Mouse (Mus musculus) layer of hippocampus, adult 18-20 months (tissue): ENCODE measurements around the gene Ipcef1. TPM values are rescaled to one million over a fixed set of nuclear protein-coding genes. Genes with fewer than 3 reads are reported as not detected.

Experiments used
- DNase-seq, 2 experiments: peaks; one replicate each; pipeline ENCODE4 v3.0.0; 2022; ENCODE audit warnings: low spot score in 2 of 2
- long read RNA-seq: library from polyadenylated mRNA; stranded (forward); transcript quantifications from one replicate; pipeline ENCODE4 v2.0.0, GENCODE M21; 2021
- total RNA-seq, 2 experiments: library from RNA; stranded (reverse); gene quantifications; 2 replicates each; pipeline ENCODE4 v1.2.3; 2021

The Ipcef1 gene
- total RNA-seq, result 10 to 100 TPM; 26.1 to 26.4 TPM
- long read RNA-seq, partial matches to known transcripts, result 1 of 8 reads
- long read RNA-seq, other reads (novel, unspliced or antisense), result 6 of 8 reads

DNA sequence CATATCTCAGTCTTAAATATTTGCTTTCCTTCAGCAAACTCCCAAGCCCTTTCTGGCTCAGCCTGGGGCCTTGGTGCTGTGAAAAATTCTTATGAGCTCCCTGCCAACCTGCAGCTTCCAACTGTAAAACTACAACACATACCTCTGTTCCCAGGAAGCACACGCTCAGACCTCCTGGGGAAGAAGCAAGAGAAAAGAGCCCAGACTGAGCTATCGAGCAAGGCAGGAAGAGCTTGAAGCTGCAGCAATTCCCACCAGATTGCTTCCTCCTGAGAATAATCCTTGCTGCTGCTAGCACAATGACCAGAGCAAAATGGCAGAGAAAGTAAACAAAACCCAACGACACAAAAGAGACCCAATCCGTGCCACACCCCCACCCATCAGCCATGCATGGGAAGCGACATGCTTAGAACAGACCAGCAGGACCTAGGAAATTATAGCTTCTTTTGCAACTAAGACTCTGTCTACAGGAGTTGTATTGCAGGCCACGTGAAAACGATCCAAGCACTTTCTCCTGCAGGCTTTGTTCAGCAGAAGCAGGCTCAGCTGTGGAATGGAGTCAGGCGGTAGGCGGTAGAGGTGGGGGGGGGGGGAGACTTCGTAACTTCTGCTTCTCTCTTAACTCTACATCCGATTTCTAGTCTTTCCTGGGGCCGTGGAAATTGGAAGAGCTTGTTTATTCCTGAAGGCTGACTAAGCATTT, at the start of gene Ipcef1:
Gene Ipcef1 (minus strand): TSS at position 164 of the 703 bp plus-strand sequence.
- DNase-seq, result no peak

DNA sequence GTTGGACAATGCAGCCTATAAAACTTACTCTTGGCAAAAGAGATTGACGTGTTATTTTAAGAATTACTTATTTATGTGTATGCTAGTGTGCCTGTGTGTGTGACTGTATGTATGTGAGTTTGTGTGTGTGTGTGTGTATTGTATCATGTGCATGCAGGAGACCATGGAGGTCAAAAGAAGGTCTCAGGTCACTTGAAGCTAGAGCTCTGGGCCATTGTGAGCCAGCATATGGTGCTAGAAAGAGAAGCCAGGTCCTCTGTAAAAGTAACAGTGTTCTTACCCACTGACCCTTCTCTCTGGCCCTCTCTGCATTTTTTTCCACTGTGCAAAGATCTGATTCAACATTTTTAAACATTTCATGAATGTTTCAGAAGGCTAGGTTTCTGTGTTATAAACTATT, 25.7 kb upstream of the Ipcef1 start:
- DNase-seq, result no peak

DNA sequence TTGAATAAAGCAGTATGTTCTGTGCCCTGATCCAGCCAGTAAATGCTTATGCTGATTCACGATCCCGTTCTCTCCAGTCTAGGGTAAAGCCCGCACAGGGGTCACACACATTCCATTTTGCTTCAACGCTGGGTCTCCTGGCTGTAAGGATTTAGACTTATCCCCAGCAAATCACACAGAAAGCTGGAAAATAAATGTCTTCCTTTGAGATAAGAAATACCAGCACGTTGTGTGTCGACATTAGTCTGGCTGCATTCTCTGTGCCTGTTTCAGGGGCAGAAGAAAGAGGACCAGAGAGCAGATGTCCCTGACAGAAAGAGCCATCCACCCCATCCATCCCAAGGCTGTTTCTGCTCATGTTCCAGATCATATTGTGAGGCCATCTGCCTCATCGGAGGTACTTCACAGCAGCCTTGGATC, 25.1 kb upstream of the Ipcef1 start:
- DNase-seq, result peak in 1 of 2 experiments; percentile 35

- DNase-seq, result no peak
Observed at GRCm38 (mm10) chr10:7076662-7077211, 24.5 kb upstream of the Ipcef1 start.

GRCm38 (mm10) chr10:7076201-7076600, 23.9 kb upstream of the Ipcef1 start:
- peak; percentile 78 to 89 for DNase-seq

DNA sequence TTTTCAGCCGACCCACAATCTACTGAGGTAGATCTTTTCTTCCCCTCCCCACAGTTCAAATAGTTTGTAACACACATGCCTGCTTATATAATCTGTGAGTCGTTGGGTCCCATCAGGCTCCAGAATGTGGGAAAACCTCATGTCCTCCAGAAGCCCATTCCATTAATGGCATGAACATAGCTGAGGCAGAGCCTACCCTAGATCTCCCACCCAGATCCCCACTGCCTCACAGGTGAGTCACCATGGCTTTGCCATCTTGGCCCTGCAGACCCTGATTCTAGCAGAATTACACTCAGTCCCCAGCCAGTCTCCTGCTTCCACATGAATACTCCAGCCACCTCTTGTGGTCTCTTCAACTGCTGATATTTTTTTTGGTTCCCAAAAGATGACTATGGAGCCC, 23.4 kb upstream of the Ipcef1 start:
- DNase-seq, result no peak

GRCm38 (mm10) chr10:7074231-7074630, 22.0 kb upstream of the Ipcef1 start:
- no peak for DNase-seq

GRCm38 (mm10) chr10:7070924-7071323, 18.6 kb upstream of the Ipcef1 start:
- no peak for DNase-seq

- no peak for DNase-seq
Observed at GRCm38 (mm10) chr10:7070100-7070835, 18.0 kb upstream of the Ipcef1 start.

DNA sequence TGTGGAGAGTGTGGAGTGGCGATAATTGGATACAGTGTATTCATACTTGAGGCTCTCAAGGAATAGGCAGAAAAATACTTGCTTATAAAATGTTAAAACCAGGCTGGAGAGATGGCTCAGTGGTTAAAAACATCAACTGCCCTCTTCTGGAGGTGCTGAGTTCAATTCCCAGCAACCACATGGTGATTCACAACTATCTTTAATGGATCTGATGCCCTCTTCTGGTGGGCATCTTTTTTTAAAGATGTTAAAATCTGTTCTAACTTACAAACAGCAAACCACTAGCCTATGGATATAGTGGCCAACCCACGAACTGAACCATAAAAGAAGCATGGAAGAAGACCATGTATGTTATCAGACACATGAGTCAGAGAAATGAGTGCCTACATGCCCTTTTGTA, 16.8 kb upstream of the Ipcef1 start:
- no peak for DNase-seq

DNA sequence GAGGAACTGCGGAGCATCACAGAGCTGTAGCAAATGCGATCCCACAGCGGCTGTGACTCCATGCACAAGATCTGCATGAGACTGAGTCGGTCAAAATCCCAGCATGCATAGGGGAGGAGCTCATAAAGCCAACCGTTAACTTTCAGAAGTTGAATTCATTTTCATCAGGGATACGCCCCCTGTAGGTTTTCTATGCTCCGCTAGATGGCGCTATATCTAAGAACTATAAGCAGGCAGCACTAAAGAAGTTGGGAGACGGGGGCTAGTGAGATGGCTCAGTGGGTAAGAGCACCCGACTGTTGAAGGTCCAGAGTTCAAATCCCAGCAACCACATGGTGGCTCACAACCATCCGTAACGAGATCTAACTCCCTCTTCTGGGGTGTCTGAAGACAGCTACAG, 16.3 kb upstream of the Ipcef1 start:
- DNase-seq, result no peak

GRCm38 (mm10) chr10:7063752-7064457, 11.6 kb upstream of the Ipcef1 start:
- DNase-seq, result no peak

- no peak for DNase-seq
Observed at GRCm38 (mm10) chr10:7062993-7063392, 10.7 kb upstream of the Ipcef1 start.

GRCm38 (mm10) chr10:7060326-7060725, 8.0 kb upstream of the Ipcef1 start:
- DNase-seq, result no peak

DNA sequence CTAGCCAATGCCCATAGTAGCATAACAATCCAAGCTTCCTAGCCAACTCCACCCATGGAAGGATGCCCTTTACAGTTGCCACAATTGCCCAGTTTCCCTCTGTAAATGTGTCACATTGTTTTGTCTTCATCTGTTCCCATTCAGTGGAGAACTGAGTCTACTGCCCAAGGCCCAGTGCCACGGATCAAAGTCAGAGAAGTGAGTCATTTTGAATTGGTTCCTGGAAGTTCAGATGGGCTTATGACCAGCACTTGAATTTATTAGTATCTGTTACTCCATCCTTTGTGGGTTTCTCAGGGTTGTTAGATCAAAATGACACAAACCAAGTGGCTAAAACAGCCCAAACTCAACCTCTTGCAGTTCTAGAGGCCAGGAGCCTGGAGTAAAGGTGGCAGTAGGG, 5.3 kb upstream of the Ipcef1 start:
- no peak for DNase-seq

DNA sequence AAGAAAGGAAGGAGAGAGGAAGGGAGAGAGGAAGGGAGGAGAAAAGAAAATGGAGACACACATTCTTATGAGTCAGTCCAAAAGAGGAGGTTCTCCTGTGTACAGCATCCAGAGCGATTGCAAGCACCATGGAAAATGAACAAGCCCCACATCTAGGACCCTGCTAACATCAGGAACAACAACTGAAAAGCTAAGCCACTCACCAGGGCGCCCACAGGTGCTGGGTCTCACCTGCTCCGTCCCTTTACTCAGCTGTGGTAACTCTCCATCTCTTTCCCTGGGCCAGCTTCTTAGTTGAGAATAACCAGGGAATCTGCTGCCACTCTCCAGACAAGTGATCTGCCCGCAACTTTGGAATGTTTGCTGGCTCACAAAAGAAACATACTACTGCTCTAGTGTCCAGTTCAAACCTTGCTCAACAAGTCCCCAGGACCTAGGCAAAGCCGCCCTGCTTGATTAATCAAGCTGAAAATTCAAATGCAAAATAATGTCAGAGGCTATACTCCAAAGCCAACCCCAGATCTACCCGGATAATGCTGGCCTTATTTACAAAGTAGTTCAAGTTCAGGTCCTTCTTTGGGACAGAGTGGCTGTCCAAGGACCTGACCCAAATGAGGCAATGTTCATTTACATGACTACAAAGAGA, 2.4 kb upstream of the Ipcef1 start:
- DNase-seq, result no peak

GRCm38 (mm10) chr10:7049901-7050300, 2.4 kb downstream of the Ipcef1 start:
- DNase-seq, result no peak

DNA sequence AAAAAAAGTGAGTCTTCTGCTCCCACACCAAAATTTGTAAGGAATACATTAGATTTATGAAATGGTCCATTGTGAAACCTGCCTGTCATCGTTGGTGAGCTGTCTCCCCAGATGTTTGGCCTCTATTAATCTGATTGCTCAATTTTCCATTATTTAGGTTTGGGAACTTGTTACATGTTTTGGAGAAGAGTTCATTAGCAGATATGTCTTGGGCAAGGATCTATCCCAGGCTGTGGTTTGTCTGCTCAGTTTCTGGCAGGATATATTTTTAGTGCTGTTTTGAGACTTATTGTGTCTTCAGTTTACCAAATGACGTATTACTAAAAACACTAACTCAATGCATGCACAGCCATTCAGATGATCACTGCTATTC, 4.4 kb downstream of the Ipcef1 start:
- DNase-seq, result no peak

DNA sequence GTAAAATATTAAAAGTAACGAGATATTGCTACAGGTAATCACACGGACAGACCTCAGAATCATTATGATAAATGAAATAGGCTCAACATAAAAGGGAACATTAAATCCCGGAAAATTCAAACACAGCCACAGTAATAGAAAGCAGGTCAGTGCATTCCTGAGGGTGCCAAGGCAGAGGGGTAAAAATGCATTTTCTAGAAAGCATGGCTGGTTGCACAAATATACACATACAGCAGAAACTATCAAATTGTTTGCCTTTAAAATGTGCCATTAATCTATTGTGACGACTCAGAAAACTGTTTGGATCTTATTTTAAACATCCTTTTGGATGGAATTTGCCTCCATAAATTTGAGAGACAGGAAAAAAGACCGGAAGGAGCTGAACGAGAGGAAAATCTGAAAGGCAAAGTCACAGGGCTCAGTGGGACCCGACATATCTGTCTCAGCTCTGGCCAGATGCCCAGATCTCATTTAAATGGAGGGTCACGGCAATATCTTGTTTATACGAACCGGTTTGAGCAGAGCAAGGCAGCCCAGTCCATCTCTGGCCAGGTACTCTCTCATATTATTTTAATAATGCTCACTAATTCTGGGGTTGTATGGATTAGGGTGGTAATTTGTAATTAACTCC, 4.9 kb downstream of the Ipcef1 start:
- DNase-seq, result no peak

- no peak for DNase-seq
Observed at GRCm38 (mm10) chr10:7043896-7044295, 8.4 kb downstream of the Ipcef1 start.

DNA sequence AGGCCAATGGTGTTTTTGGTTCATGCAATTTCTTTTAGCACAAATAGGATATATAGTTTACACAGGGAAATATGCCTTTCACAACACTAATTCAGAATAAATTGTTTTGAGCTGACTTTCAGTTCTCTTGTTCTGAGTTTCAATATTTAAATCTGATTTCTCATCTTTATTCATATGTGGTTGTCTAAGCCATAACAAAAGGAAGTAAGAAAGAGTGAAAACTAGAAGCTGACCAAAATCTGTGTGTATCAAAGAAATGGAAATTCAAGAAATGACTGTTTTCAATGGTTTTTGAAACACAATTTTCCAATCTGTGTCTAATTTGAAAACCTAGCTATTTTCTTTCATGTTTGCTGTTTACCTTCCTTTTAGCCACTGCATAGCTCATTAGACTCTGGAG, 11.2 kb downstream of the Ipcef1 start:
- no peak for DNase-seq
